Mouse (Mus musculus) ES-E14 (cell line): ENCODE data around the gene Slc16a3.

Experiments
- CHD2 ChIP-seq: IDR thresholded peaks from 2 replicates; pipeline ENCODE4 v1.6.1; 2014; ENCODE audit warnings: mild to moderate bottlenecking, low read depth, low read length, inconsistent platforms
- MAFK ChIP-seq: IDR thresholded peaks from 2 replicates; pipeline ENCODE4 v1.6.1; 2014; ENCODE audit warnings: mild to moderate bottlenecking, low read depth, low read length, inconsistent platforms; ENCODE audit not compliant: insufficient read depth
- ZC3H11A ChIP-seq: IDR thresholded peaks from 2 replicates; pipeline ENCODE4 v1.6.1; 2012; ENCODE audit warnings: low read depth, mild to moderate bottlenecking, inconsistent platforms, low read length, borderline replicate concordance
- ZNF384 ChIP-seq: IDR thresholded peaks from 2 replicates; pipeline ENCODE4 v1.6.1; 2012; ENCODE audit warnings: low read depth, low read length, inconsistent platforms

DNA sequence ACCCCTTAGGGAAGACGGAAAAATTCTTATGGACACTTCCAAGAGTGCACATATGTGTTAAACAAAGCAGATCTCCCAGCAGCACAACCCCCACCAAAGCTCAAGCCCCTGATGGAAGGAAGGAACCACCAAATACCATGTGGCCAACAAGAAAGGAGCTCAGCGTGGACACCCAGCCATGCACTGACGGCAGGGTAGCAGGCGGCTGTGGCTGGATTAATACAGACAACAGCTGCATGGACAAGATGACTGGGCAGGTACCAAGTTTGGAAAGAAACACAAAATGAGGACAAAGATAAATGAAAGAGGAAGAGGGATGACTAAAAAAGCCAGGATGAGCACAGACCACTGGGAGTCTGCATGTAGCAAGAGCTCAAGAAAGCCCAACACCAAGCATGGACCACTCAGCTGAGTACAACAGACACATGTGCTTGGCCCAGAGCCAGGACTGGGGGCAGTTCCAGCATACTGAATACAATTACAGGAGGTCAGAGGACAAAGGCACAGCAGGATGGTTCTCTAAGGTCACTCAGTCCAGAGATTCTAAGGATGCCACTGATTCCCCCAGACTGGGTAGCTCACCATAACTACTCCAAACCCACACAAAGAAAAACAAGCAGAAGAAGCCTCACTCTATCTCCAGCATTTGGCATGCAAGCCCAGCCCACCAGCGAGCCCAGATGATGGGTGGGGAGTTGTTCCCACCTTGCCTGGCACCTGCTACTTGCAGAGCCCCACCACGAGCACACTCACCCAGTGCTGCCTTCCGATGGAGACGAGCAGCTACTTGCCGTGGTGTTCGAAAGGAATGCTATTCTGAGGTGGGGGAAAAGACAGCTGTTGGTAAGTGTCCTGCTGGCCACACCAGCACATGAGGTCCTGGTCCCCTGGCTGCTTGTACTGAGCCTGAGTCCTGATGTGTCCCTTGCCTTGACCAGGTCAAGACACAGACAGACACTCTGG, 16.2 kb downstream of the Slc16a3 start:
- TF ChIP-seq ZC3H11A, result no peak
- no peak for TF ChIP-seq MAFK
- no peak for TF ChIP-seq CHD2
- no peak for TF ChIP-seq ZNF384
